Mouse (Mus musculus): Measurements from ENCODE around the gene Gskip.

Gskip gene

GRCm38 (mm10) chr12:105683933-105684901 lies at the start of gene Gskip:
TSS of gene Gskip (plus strand) at chr12:105684829.
- DNase-seq (ENCODE audit: low spot score): peak; percentile 35

DNA sequence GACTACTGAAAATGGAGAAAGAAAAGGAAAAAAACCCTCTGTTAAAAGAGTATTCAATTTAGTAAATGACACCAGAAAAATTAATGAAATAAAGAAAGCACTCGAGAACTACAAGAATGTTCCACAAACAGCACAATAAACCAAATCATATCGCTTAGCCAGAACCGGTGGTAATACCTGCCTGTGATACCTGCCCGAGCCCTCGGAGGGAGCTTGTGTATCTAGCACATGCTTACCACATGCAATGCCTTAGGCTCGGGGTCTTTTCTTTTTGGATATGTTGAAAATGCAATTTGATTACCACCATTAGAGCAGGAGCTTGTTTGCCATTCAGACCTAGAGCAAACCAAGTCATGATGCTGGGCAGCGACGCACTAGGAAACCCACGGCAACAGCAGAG lies 48.1 kb upstream of the Gskip start:
- DNase-seq (ENCODE audit: low spot score): no peak

DNA sequence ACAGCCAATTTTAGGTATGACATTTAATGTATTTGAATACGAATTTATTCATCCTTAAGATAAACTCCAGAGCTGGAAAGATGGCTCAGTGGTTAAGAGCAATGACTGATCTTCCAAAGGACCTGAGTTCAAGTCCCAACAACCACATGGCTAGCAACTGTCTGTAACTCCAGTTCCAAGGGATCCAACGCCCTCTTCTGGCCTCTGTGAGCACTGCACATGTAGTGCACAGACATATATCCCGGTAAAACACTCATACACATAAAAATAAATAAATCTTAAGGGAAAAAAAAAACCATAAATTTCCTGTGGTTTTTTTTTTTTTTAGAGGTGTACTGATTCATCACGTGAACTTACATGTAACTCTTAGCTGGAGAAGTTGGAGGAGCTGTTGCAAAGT lies 47.1 kb upstream of the Gskip start:
- no peak for DNase-seq (ENCODE audit: low spot score)

GRCm38 (mm10) chr12:105642770-105643321 lies 41.8 kb upstream of the Gskip start:
- DNase-seq (ENCODE audit: low spot score): no peak

DNA sequence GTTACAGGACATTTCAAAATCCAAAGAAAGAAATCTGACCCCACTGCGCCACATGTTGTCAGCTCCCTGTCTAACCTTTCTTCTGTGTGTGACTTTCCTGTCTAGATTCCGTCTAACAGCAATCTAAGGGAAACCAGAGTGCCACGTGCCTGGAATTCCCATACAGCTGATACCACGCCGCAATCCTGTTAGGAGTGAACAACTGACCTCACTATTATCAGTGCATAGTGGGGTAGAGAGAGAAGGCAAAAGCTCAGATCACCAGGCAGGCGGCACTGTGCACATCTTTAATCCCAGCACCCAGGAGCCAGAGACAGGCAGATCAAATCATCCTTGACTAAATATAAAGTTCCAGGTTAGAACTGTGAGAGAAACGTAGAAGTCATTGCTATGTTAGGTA lies 28.8 kb upstream of the Gskip start:
- no peak for DNase-seq (ENCODE audit: low spot score)

DNA sequence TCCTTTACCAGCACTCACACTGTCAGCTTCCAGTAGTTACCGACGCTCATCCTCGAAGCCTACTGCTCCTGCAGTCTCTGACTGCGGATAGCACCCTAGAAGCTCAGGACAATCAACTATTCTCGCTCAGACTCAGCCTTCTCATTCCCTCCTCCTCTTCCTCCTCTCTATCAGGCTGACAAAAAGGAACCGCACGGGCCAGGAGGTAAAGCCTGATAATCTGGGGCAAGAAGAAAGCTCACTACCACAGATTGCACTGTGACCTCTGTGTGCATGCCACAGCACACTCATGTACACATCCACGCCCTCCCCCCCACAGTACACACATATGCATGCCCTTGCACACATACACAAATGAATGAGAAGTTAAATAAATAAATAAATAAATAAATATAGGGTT lies 8.4 kb upstream of the Gskip start:
- no peak for DNase-seq (ENCODE audit: low spot score)

GRCm38 (mm10) chr12:105678211-105678610 lies 6.4 kb upstream of the Gskip start:
- no peak for DNase-seq (ENCODE audit: low spot score)

GRCm38 (mm10) chr12:105678762-105679161 lies 5.9 kb upstream of the Gskip start:
- DNase-seq (ENCODE audit: low spot score): no peak

GRCm38 (mm10) chr12:105685001-105685691 lies 517 bp downstream of the Gskip start, which contains the start of gene Atg2b:
TSS of gene Atg2b (minus strand) at chr12:105685211.
- DNase-seq (ENCODE audit: low spot score): peak; percentile 94

- DNase-seq (ENCODE audit: low spot score): no peak
These were observed 2.2 kb downstream of the Gskip start for GRCm38 (mm10) chr12:105686791-105687190.

DNA sequence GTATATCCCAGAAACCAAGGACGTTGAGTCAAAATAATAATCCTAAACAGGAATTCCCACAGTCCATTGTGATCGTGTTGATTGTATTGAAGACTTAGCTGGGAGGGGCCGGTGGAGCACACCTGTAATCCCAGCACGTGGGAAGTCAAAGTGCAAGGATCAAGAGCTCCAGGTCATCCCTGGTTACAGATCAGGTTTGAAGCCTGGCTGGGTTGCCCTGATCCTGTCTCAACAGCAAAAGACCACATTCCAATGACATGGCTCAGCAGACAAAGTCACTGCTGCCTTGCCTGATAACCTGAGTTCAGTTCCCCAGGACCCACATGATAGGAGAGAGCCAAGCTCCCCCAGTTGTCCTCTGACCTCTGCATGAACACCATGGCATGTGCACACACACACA lies 2.8 kb downstream of the Gskip start:
- no peak for DNase-seq (ENCODE audit: low spot score)

GRCm38 (mm10) chr12:105688546-105688945 lies 3.9 kb downstream of the Gskip start:
- no peak for DNase-seq (ENCODE audit: low spot score)

GRCm38 (mm10) chr12:105689435-105689834 lies 4.8 kb downstream of the Gskip start:
- DNase-seq (ENCODE audit: low spot score): no peak

- DNase-seq (ENCODE audit: low spot score): no peak
These were observed 9.4 kb downstream of the Gskip start for GRCm38 (mm10) chr12:105694021-105694420.

DNA sequence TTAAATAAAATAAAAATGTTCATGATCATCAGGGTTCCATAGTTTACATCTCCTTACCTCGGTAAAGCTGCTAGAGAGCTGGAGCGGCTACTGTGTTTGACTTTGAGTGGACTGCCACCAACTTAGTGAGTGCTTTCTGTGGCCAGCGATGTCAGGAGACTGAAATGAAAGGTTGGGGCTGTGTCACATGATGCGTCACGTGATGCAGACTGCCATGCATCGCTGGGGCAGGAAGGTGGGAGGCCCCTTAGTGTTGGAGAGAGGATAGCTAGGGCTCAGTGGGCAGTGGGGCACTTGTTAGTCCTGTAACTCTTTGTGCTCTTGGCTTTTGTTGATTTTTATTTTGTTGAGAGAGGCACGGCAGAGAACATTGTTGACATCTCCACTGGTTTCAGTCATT lies 11.2 kb downstream of the Gskip start:
- DNase-seq (ENCODE audit: low spot score): no peak

DNA sequence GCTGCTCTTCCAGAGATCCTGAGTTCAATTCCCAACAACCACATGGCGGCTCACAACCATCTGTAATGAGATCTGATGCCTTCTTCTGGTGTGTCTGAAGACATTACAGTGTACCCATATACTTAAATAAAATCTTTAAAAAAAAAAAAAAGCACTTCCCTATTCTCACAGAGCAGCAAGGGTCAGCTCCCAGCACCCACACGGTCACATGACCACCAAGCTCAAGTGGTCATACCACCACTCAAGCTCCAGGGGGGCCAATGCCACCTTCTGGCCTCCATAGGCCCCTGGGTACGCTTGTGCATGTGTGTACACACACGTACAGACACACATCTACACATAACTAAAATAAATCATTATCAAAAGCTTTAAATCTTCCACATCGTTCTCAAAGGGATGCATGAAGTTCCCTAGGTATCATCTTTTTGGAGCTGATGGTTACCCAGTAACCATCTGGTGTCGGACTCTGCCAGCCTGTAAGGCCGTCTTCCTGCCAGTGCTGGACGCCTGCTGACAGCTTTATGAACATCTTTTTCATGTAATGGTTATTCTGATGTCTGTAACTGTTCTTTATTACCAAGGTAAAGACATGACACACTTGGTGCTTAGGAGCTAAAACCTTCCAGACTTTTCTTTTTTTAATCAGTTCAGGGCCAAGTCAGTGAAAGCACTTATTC lies 12.6 kb downstream of the Gskip start:
- no peak for DNase-seq (ENCODE audit: low spot score)

GRCm38 (mm10) chr12:105700433-105700832 lies 15.8 kb downstream of the Gskip start:
- no peak for DNase-seq (ENCODE audit: low spot score)

- DNase-seq (ENCODE audit: low spot score): peak; percentile 44
These were observed 21.3 kb downstream of the Gskip start, which contains the start of gene Ak7 for GRCm38 (mm10) chr12:105705799-105706487. TSS of gene Ak7 (plus strand) at chr12:105705976.

- no peak for DNase-seq (ENCODE audit: low spot score)
These were observed 34.0 kb downstream of the Gskip start for GRCm38 (mm10) chr12:105718616-105719015.

DNA sequence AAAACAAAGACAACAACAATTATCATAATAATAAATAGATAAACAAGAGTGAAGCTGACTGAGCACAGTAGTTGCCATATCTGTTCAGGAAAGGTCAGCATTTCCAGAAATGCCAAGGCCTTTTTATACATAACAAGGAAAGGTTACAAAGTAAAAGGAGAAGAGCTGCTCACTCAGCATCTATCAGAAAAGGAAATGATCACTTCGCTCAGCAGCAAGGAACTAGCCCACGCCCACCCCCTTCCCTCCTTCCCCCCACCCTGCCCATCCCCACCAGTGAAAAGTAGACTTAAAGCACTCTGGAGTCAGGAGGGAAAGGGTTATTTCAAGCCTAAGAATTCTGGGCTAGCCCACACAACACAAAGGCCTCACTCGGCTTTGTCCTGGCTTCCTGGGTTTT lies 35.6 kb downstream of the Gskip start:
- DNase-seq (ENCODE audit: low spot score): no peak

DNA sequence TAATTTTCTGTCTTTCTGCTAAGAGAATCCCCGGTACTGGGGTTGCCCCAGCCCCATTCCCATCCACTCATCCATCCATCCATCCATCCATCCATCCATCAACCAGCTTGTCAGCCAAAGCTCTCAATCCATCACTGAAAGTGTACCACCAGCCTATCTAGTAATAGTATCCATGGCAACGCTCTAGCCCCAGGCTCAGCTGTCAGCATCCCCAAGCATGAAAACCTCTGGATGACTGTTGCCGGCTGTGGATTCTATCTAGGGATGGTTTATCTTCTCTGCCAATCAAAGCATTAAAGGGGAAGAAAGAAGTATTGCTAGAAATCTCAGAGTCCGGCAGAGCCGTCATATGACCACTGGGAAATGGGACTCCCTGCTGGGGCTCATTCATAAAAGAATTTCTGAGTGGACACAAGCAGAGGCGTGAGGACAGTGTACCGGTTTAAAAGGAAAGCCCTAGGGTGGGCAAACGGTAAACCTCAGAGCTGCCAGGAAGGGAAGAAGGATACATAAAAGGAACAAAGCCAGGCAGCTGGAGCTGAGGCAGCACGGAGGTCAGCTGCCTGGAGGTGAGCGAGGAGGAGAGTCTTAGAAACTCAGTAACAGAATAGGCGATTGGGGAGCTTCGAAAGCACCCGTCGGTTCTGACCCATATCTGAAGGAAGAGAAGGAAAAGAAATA lies 37.0 kb downstream of the Gskip start:
- no peak for DNase-seq (ENCODE audit: low spot score)

Measured in urinary bladder, postnatal 25 days (tissue).